Mouse (Mus musculus): ENCODE results near the gene Nipbl. TPM values are rescaled to one million over a fixed set of nuclear protein-coding genes. Genes with fewer than 3 reads are reported as not detected.
A peak's percentile ranks its signal among the peaks of the same experiment; 100 is the strongest.
"Not testable (repeated sequence)": the region's sequence is repeated elsewhere in the genome, so short reads cannot be mapped to it uniquely, and the experiment has no call there.

Nipbl gene
- polyA plus RNA-seq, 1 experiment from 2014 or later = 22.3 TPM

GRCm38 (mm10) chr15:8281701-8282100 is 162.6 kb downstream of the Nipbl start:
- 81% methylated on average over 7 of the region's 7 CpGs for WGBS
- H3K27me3 ChIP-seq = no peaks in the 10 kb centered on the region
- no peaks in the 10 kb centered on the region for H3K9me3 ChIP-seq
- no peaks in the 10 kb centered on the region for H3K4me1 ChIP-seq
- no peak overlapping the region for H3K27ac ChIP-seq
- H3K4me2 ChIP-seq = no peak overlapping the region
- H3K4me3 ChIP-seq = no peak overlapping the region
- H3K9ac ChIP-seq = no peak overlapping the region
- H3K36me3 ChIP-seq = no peaks in the 10 kb centered on the region
- ATAC-seq (ENCODE audit: insufficient number of reproducible peaks, insufficient read depth, low FRiP score, low TSS enrichment, low read depth) = no peak

GRCm38 (mm10) chr15:8279929-8280610 is 164.2 kb downstream of the Nipbl start:
- ATAC-seq (ENCODE audit: insufficient number of reproducible peaks, insufficient read depth, low FRiP score, low TSS enrichment, low read depth) = no peak
- H3K4me2 ChIP-seq = peak overlapping the region; percentile 65
- H3K27me3 ChIP-seq = no peaks in the 10 kb centered on the region
- WGBS = 68% methylated on average over 20 of the region's 20 CpGs
- no peaks in the 10 kb centered on the region for H3K4me1 ChIP-seq
- H3K9ac ChIP-seq = peak overlapping the region; percentile 61
- no peak overlapping the region for H3K27ac ChIP-seq
- peaks cover 6% of the 10 kb centered on the region; the same call in 1 of the 2 replicates for H3K36me3 ChIP-seq
- H3K4me3 ChIP-seq = peak overlapping the region; percentile 40
- H3K9me3 ChIP-seq = no peaks in the 10 kb centered on the region

GRCm38 (mm10) chr15:8279320-8279779 is 164.9 kb downstream of the Nipbl start:
- H3K27ac ChIP-seq = no peak overlapping the region; the same call in 1 of the 2 replicates
- H3K36me3 ChIP-seq = peaks cover 12% of the 10 kb centered on the region; the same call in 1 of the 2 replicates
- peak overlapping the region; percentile 65 for H3K4me2 ChIP-seq
- no peaks in the 10 kb centered on the region for H3K4me1 ChIP-seq
- WGBS = 14% methylated on average over 17 of the region's 17 CpGs
- no peaks in the 10 kb centered on the region for H3K27me3 ChIP-seq
- no peaks in the 10 kb centered on the region for H3K9me3 ChIP-seq
- peak overlapping the region; percentile 40 for H3K4me3 ChIP-seq
- H3K9ac ChIP-seq = peak overlapping the region; percentile 64
- ATAC-seq (ENCODE audit: insufficient number of reproducible peaks, insufficient read depth, low FRiP score, low TSS enrichment, low read depth) = no peak

GRCm38 (mm10) chr15:8277916-8278315 is 166.3 kb downstream of the Nipbl start:
- H3K4me2 ChIP-seq; H3K27me3 ChIP-seq; H3K4me3 ChIP-seq; H3K9me3 ChIP-seq; H3K9ac ChIP-seq; H3K27ac ChIP-seq; ATAC-seq (ENCODE audit: insufficient number of reproducible peaks, insufficient read depth, low FRiP score, low TSS enrichment, low read depth); H3K4me1 ChIP-seq: not testable (repeated sequence)
- H3K36me3 ChIP-seq = peaks cover 23% of the 10 kb centered on the region
- 95% methylated on average over 4 of the region's 4 CpGs for WGBS

- WGBS = 89% methylated on average over 8 of the region's 8 CpGs
- H3K4me1 ChIP-seq = no peaks in the 10 kb centered on the region
- H3K4me2 ChIP-seq = no peak overlapping the region
- ATAC-seq (ENCODE audit: insufficient number of reproducible peaks, insufficient read depth, low FRiP score, low TSS enrichment, low read depth) = no peak
- no peaks in the 10 kb centered on the region for H3K27me3 ChIP-seq
- H3K36me3 ChIP-seq = peaks cover 76% of the 10 kb centered on the region
- no peaks in the 10 kb centered on the region for H3K9me3 ChIP-seq
- H3K27ac ChIP-seq = no peak overlapping the region
- H3K9ac ChIP-seq = no peak overlapping the region
- no peak overlapping the region for H3K4me3 ChIP-seq
These were observed 172.3 kb downstream of the Nipbl start for GRCm38 (mm10) chr15:8271952-8272351.

- WGBS = 89% methylated on average over 8 of the region's 8 CpGs
These were observed 176.0 kb downstream of the Nipbl start for GRCm38 (mm10) chr15:8268231-8268630.

GRCm38 (mm10) chr15:8267211-8267610 is 177.1 kb downstream of the Nipbl start:
- H3K4me2 ChIP-seq = no peak overlapping the region
- H3K9me3 ChIP-seq = no peaks in the 10 kb centered on the region
- WGBS = 90% methylated on average over 3 of the region's 3 CpGs
- peaks cover 87% of the 10 kb centered on the region for H3K36me3 ChIP-seq
- no peak overlapping the region for H3K27ac ChIP-seq
- H3K27me3 ChIP-seq = no peaks in the 10 kb centered on the region
- H3K9ac ChIP-seq = no peak overlapping the region
- H3K4me3 ChIP-seq = no peak overlapping the region
- H3K4me1 ChIP-seq = no peaks in the 10 kb centered on the region
- no peak for ATAC-seq (ENCODE audit: insufficient number of reproducible peaks, insufficient read depth, low FRiP score, low TSS enrichment, low read depth)

More at GRCm38 (mm10) chr15:8268231-8268630, 176.0 kb downstream of the Nipbl start:
- Histone ChIP-seq H3K36me3 (peaks cover 88% of the 10 kb centered on the region), H3K27ac (no peak overlapping the region), H3K9me3 (no peaks in the 10 kb centered on the region), H3K9ac (no peak overlapping the region), H3K4me3 (no peak overlapping the region), H3K4me1 (no peaks in the 10 kb centered on the region), H3K27me3 (no peaks in the 10 kb centered on the region), H3K4me2 (no peak overlapping the region)
- no peak for ATAC-seq (ENCODE audit: insufficient number of reproducible peaks, insufficient read depth, low FRiP score, low TSS enrichment, low read depth)

- H3K27ac ChIP-seq = no peak overlapping the region
- no peak for ATAC-seq (ENCODE audit: insufficient number of reproducible peaks, insufficient read depth, low FRiP score, low TSS enrichment, low read depth)
- no peaks in the 10 kb centered on the region for H3K27me3 ChIP-seq
- H3K4me3 ChIP-seq = no peak overlapping the region
- H3K4me2 ChIP-seq = no peak overlapping the region
- H3K9me3 ChIP-seq = no peaks in the 10 kb centered on the region
- H3K4me1 ChIP-seq = no peaks in the 10 kb centered on the region
- H3K9ac ChIP-seq = no peak overlapping the region
- WGBS = 93% methylated on average over 3 of the region's 3 CpGs
- peaks cover 82% of the 10 kb centered on the region for H3K36me3 ChIP-seq
These were observed 178.3 kb downstream of the Nipbl start for GRCm38 (mm10) chr15:8265946-8266345.

Other genes with a start within 250 kb of the Nipbl start
- gene Gm2310, start 75.5 kb upstream of the Nipbl start, polyA plus RNA-seq (2015; fragmentation: Nextera tagmentation; extraction: Ambion mirVana) = not detected in 2 replicates